Mouse (Mus musculus): Measurements from ENCODE around the gene Serpinb2.

The Serpinb2 gene

DNA sequence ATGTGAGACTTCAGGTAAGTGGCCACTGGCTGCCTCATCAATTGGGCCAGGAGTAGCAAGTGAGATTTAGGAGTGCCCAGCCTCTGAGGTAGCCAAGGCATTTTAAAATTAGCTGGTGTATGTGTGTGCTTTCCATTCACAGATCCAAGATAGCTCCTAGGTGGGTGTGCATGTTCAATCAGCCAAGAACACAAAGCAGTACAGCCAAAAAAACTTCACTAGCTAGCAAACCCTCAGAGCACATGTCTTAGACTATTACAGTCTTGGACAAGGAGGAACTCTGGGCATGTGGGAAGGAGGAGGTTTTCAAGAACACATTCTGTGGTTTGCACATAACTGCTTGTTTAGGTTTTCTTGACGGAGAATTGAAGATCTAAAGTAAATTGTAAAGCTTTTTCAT lies 70.0 kb downstream of the Serpinb2 start:
- DNase-seq (ENCODE audit: low spot score in 2 of 2) = no peak

DNA sequence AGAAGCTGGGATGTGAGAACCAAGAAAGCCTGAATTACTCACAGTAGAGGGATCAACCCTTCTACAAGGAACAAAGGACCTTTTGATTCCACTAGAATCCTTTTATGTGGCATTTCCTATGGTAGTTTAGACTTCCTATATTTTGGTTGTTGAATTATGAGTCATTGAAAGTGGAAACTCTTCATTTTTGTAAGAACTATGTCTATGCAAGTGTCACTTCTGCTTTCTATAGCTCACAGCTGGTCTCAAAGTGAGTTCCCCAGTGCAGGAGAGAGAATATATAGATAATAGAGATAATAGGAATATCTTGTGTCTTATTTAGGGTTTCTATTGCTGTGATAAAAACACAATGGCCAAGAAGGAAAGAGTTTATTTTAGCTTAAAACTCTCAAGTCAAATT lies 71.7 kb downstream of the Serpinb2 start:
- DNase-seq (ENCODE audit: low spot score in 2 of 2) = no peak

DNA sequence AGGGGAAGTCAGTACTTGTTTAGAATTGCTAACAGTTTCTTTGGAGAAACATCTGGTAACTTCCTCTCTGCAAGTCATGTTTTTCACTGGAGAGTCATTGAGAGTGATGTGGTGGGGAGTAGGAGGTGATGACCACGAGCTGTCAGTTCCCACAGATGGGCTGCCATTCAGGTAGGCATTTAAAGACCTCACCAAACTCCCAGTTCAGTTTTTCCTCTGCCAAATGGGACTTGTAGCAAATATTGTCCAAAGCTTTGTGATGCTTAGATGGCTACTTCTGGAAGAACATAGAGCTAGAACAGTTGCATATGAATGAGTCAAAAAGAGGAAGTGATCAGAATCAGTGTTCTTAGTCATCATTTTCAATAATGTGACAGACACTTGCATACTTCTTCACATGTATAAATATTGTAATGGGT lies 72.7 kb downstream of the Serpinb2 start:
- no peak for DNase-seq (ENCODE audit: low spot score in 2 of 2)

DNA sequence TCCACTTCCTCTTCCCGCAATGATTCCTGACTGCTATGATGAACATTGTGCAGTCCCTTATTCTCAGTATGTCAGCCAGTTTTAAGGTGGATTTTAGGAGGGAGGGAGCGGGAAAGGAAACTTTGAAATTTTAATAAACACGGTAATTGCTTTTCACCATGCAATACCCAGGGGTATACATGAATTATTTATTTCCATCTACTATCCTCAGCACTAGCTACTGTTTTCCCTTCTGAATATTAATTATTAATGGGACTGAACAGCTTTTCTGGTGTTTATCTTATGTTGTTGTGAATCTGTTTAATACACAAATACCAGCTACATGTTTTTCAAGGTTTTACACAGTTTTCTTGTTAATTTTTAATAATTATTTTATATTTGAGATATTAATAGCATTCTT lies 73.7 kb downstream of the Serpinb2 start:
- DNase-seq (ENCODE audit: low spot score in 2 of 2) = no peak

All from urinary bladder, postnatal 36 days (tissue).